Mouse (Mus musculus): ENCODE results near the gene Gca.

DNA sequence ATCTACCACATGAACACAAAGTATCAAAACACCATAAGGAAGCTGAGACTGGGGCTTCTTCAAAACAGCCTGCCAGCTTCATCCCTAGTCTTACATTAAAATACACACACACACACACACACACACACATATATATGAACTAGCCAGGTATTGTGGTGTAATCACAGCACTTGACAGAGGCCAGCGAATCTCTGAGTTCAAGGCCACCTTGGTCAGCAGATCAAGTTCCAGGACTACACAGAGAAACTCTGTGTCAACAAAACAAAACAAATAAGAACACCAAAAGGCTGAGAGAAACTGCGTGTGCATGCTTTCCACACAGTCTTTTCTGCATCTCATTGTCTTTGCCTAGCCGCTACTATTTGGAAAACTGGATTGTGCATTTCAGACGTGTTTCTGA, 11.6 kb upstream of the Gca start:
- TF ChIP-seq EP300 (IDR thresholded peaks at IDR 0.05; ENCODE audit: low read length) (no peak), CTCF (conservative IDR thresholded peaks at IDR 0.05 in 1 of 2, IDR thresholded peaks at IDR 0.05 in 1 of 2; ENCODE audit: low read depth in 2 of 2, low read length in 2 of 2) (no peak), NRF1 (IDR thresholded peaks at IDR 0.05; ENCODE audit: low read depth, low read length) (no peak), POLR2A (IDR thresholded peaks at IDR 0.05; ENCODE audit: low read depth, low read length) (no peak), TCF12 (IDR thresholded peaks at IDR 0.05; ENCODE audit: low read depth, low read length) (no peak), MAFK (IDR thresholded peaks at IDR 0.05; ENCODE audit: insufficient replicate concordance, low read length) (no peak), E2F4 (IDR thresholded peaks at IDR 0.05; ENCODE audit: insufficient replicate concordance, low read depth, low read length) (no peak), POLR2AphosphoS2 (IDR thresholded peaks at IDR 0.05; ENCODE audit: low read depth, low read length) (no peak), USF1 (IDR thresholded peaks at IDR 0.05; ENCODE audit: low read depth, low read length) (no peak), ZNF384 (IDR thresholded peaks at IDR 0.05; ENCODE audit: low read depth, low read length) (no peak), CHD2 (IDR thresholded peaks at IDR 0.05; ENCODE audit: low read length) (no peak), MAX (IDR thresholded peaks at IDR 0.05; ENCODE audit: low read length) (no peak)
